Mouse (Mus musculus) cortical plate, adult 2 months (tissue): ENCODE results near the gene Gja6. TPM values are rescaled to one million over a fixed set of nuclear protein-coding genes. Genes with fewer than 3 reads are reported as not detected.

Source experiments
- H3K27ac ChIP-seq: fragments of 200-500 bp; 2 replicates; pipeline ENCODE4 v1.5.1; 2012; ENCODE audit warnings: low read length, control low read depth, inconsistent platforms; ENCODE audit not compliant: insufficient read depth
- H3K4me1 ChIP-seq: fragments of 200-500 bp; 2 replicates; pipeline ENCODE4 v1.6.1; 2011; ENCODE audit warnings: low read length; ENCODE audit not compliant: control insufficient read depth, insufficient read depth
- H3K4me3 ChIP-seq: fragments of 200-500 bp; 2 replicates; pipeline ENCODE4 v1.5.1; 2011; ENCODE audit warnings: mild to moderate bottlenecking, low read length, control low read depth; ENCODE audit not compliant: insufficient read depth
- CTCF ChIP-seq: fragments of 200-500 bp; IDR thresholded peaks from 2 replicates; pipeline ENCODE4 v1.5.1; 2011; ENCODE audit warnings: mild to moderate bottlenecking, control low read depth, low read length; ENCODE audit not compliant: insufficient read depth; ENCODE audit errors: extremely low read depth
- POLR2A ChIP-seq: fragments of 200-500 bp; IDR thresholded peaks from 2 replicates; pipeline ENCODE4 v1.6.1; 2011; ENCODE audit warnings: mild to moderate bottlenecking, low read length, control low read depth; ENCODE audit not compliant: insufficient read depth; ENCODE audit errors: extremely low read depth
- polyA plus RNA-seq: library from polyadenylated mRNA; depleted of rRNA; stranded (reverse); fragments of >200 nt; gene quantifications from 2 replicates; pipeline ENCODE4 v1.2.3, GENCODE M21; 2012; rRNA removed

The Gja6 gene
- polyA plus RNA-seq, 1 experiment = 1.2 TPM

GRCm38 (mm10) chrX:160901118-160901517, 5.7 kb downstream of the Gja6 start:
- H3K4me3 ChIP-seq = no peak overlapping the region
- no peaks in the 10 kb centered on the region; the same call in 1 of the 2 replicates for H3K4me1 ChIP-seq
- no peak overlapping the region for H3K27ac ChIP-seq
- TF ChIP-seq POLR2A (no peak), CTCF (no peak)

GRCm38 (mm10) chrX:160892077-160892476, 14.8 kb downstream of the Gja6 start:
- Histone ChIP-seq H3K27ac (no peak overlapping the region), H3K4me1 (no peaks in the 10 kb centered on the region), H3K4me3 (no peak overlapping the region)
- TF ChIP-seq POLR2A (no peak), CTCF (no peak)

GRCm38 (mm10) chrX:160886301-160886700, 20.6 kb downstream of the Gja6 start:
- no peaks in the 10 kb centered on the region for H3K4me1 ChIP-seq
- H3K4me3 ChIP-seq = no peak overlapping the region
- TF ChIP-seq CTCF (no peak), POLR2A (no peak)
- no peak overlapping the region for H3K27ac ChIP-seq

GRCm38 (mm10) chrX:160866576-160866975, 40.3 kb downstream of the Gja6 start:
- TF ChIP-seq POLR2A (no peak), CTCF (no peak)
- H3K4me3 ChIP-seq = no peak overlapping the region

GRCm38 (mm10) chrX:160865022-160865421, 41.8 kb downstream of the Gja6 start:
- Histone ChIP-seq H3K4me1 (no peaks in the 10 kb centered on the region), H3K4me3 (no peak overlapping the region), H3K27ac (no peak overlapping the region)
- TF ChIP-seq POLR2A = no peak
- no peak for TF ChIP-seq CTCF

More at GRCm38 (mm10) chrX:160866576-160866975, 40.3 kb downstream of the Gja6 start:
- H3K27ac ChIP-seq = no peak overlapping the region
- no peaks in the 10 kb centered on the region for H3K4me1 ChIP-seq

- Histone ChIP-seq H3K4me1 (no peaks in the 10 kb centered on the region), H3K27ac (no peak overlapping the region), H3K4me3 (no peak overlapping the region)
- no peak for TF ChIP-seq CTCF
- TF ChIP-seq POLR2A = no peak
Measured at GRCm38 (mm10) chrX:160863689-160864383, 43.0 kb downstream of the Gja6 start.

Other genes with a start within 250 kb of the Gja6 start
- gene Ppef1, start 171.3 kb downstream of the Gja6 start, polyA plus RNA-seq = 0.32 and 1.0 TPM in 2 replicates
- 0.06 TPM in 2 replicates for gene Rs1, start 139.0 kb downstream of the Gja6 start, polyA plus RNA-seq
- gene Cdkl5, start 87.7 kb upstream of the Gja6 start, polyA plus RNA-seq = 38.8 and 39.7 TPM in 2 replicates
- 0.94 and 1.7 TPM in 2 replicates for gene Scml2, start 210.1 kb upstream of the Gja6 start, polyA plus RNA-seq